Mouse (Mus musculus) spleen, embryonic (tissue): ENCODE results near the gene Lsm4.

Experiments
- CTCF ChIA-PET: fragments of 350-600 bp; sonication (Branson Sonifier 250); formaldehyde crosslinking; loops from one replicate; lab custom pipeline; 2022; lab: Charles Lee

The Lsm4 gene

GRCm38 (mm10) chr8:70699116-70699833, 26.2 kb downstream of the Lsm4 start:
- CTCF ChIA-PET = interaction anchor here (0.6 to 1.0 kb wide), 2 partner anchors 26 to 28 kb away, joined by 3 to 4 read pairs; partner anchors contain the start of gene Lsm4

- CTCF ChIA-PET = interaction anchor here (0.6 to 1.0 kb wide), 4 partner anchors 27 to 671 kb away, joined by 3 to 6 read pairs (median 4); partner anchors contain the start of genes Lsm4 and Ocel1
These were observed 26.9 kb downstream of the Lsm4 start for GRCm38 (mm10) chr8:70699834-70700554.

GRCm38 (mm10) chr8:70700555-70700922, 27.5 kb downstream of the Lsm4 start:
- CTCF ChIA-PET = interaction anchor here (0.5 to 0.7 kb wide), 3 partner anchors 18 to 234 kb away, joined by 3 to 6 read pairs (median 4); partner anchors contain the start of gene Gm3336

- CTCF ChIA-PET = interaction anchor here (0.5 to 0.9 kb wide), 6 partner anchors 17 to 235 kb away, joined by 3 to 5 read pairs (median 4); partner anchors contain the start of gene Gm3336
These were observed 28.3 kb downstream of the Lsm4 start for GRCm38 (mm10) chr8:70701048-70701981.

GRCm38 (mm10) chr8:70701982-70702841, 29.2 kb downstream of the Lsm4 start:
- CTCF ChIA-PET = interaction anchor here (0.7 to 0.9 kb wide), 4 partner anchors 25 to 44 kb away, joined by 3 to 5 read pairs (median 4); no protein-coding TSS in a partner anchor

GRCm38 (mm10) chr8:70702842-70703182, 29.8 kb downstream of the Lsm4 start:
- CTCF ChIA-PET = no interaction called here

- CTCF ChIA-PET = no interaction called here
These were observed 30.2 kb downstream of the Lsm4 start, which contains the start of gene Iqcn for GRCm38 (mm10) chr8:70703287-70703686. TSS of gene Iqcn (plus strand) at chr8:70703457.

- CTCF ChIA-PET = interaction anchor here (0.6 kb wide), 1 partner anchor 706 kb away, joined by 3 read pairs; no protein-coding TSS in a partner anchor
These were observed 35.2 kb downstream of the Lsm4 start for GRCm38 (mm10) chr8:70708281-70708680.

GRCm38 (mm10) chr8:70709794-70710193, 36.7 kb downstream of the Lsm4 start:
- CTCF ChIA-PET = no interaction called here

GRCm38 (mm10) chr8:70710296-70710695, 37.2 kb downstream of the Lsm4 start:
- CTCF ChIA-PET = no interaction called here

GRCm38 (mm10) chr8:70711041-70711440, 38.0 kb downstream of the Lsm4 start:
- CTCF ChIA-PET = no interaction called here

GRCm38 (mm10) chr8:70713991-70714390, 40.9 kb downstream of the Lsm4 start:
- CTCF ChIA-PET = no interaction called here

- CTCF ChIA-PET = no interaction called here
These were observed 42.0 kb downstream of the Lsm4 start for GRCm38 (mm10) chr8:70715086-70715485.

- CTCF ChIA-PET = interaction anchor here (0.5 kb wide), 1 partner anchor 104 kb away, joined by 4 read pairs; no protein-coding TSS in a partner anchor
These were observed 43.7 kb downstream of the Lsm4 start for GRCm38 (mm10) chr8:70716521-70717400.

GRCm38 (mm10) chr8:70718297-70718696, 45.2 kb downstream of the Lsm4 start, which contains the start of gene Gm3336:
TSS of gene Gm3336 (plus strand) at chr8:70718543.
- CTCF ChIA-PET = interaction anchor here (0.7 to 1.1 kb wide), 3 partner anchors 17 to 658 kb away, joined by 3 read pairs; partner anchors contain the start of gene Rab3a

GRCm38 (mm10) chr8:70719796-70720270, 46.8 kb downstream of the Lsm4 start:
- CTCF ChIA-PET = interaction anchor here (1.0 kb wide), 1 partner anchor 34 kb away, joined by 5 read pairs; no protein-coding TSS in a partner anchor

GRCm38 (mm10) chr8:70720739-70721138, 47.7 kb downstream of the Lsm4 start:
- CTCF ChIA-PET = interaction anchor here (1.0 to 1.9 kb wide), 2 partner anchors 12 to 33 kb away, joined by 5 to 7 read pairs; no protein-coding TSS in a partner anchor

- CTCF ChIA-PET = interaction anchor here (0.6 to 1.9 kb wide), 3 partner anchors 11 to 100 kb away, joined by 4 to 7 read pairs (median 4); no protein-coding TSS in a partner anchor
These were observed 48.6 kb downstream of the Lsm4 start for GRCm38 (mm10) chr8:70721601-70722000.
